Mouse (Mus musculus) thymus, adult 2 months (tissue): Measurements from ENCODE around the gene Il17a. TPM values are rescaled to one million over a fixed set of nuclear protein-coding genes. Genes with fewer than 3 reads are reported as not detected.
"Not testable (repeated sequence)": the region's sequence is repeated elsewhere in the genome, so short reads cannot be mapped to it uniquely, and the experiment has no call there.

ENCODE experiments used
- DNase-seq: peaks from one replicate; pipeline ENCODE4 v3.0.0; 2021
- H3K27ac ChIP-seq: fragments of 200-500 bp; 2 replicates; pipeline ENCODE4 v1.5.1; 2012; ENCODE audit warnings: low read length, control low read depth; ENCODE audit not compliant: control insufficient read depth, insufficient read depth
- H3K27me3 ChIP-seq: fragments of 200-500 bp; 2 replicates; pipeline ENCODE4 v1.6.1; 2012; ENCODE audit warnings: mild to moderate bottlenecking, low read length, moderate library complexity, mixed read lengths; ENCODE audit not compliant: control insufficient read depth, insufficient read depth
- H3K36me3 ChIP-seq: fragments of 200-500 bp; 2 replicates; pipeline ENCODE4 v1.6.1; 2012; ENCODE audit warnings: mild to moderate bottlenecking, low read length, moderate library complexity; ENCODE audit not compliant: control insufficient read depth, insufficient read depth
- H3K4me1 ChIP-seq: fragments of 200-500 bp; replicated peaks from 2 replicates; pipeline ENCODE4 v1.6.1; 2012; ENCODE audit warnings: low read length; ENCODE audit not compliant: control insufficient read depth, insufficient read depth
- H3K4me3 ChIP-seq: fragments of 200-500 bp; 2 replicates; pipeline ENCODE4 v1.5.1; 2012; ENCODE audit warnings: mild to moderate bottlenecking, low read length, control low read depth, moderate library complexity; ENCODE audit not compliant: control insufficient read depth, insufficient read depth
- CTCF ChIP-seq: fragments of 200-500 bp; IDR thresholded peaks from 2 replicates; pipeline ENCODE4 v1.5.1; 2012; ENCODE audit warnings: mild to moderate bottlenecking, control low read depth, low read length, moderate library complexity, borderline replicate concordance; ENCODE audit not compliant: control insufficient read depth, poor library complexity, insufficient read depth; ENCODE audit errors: extremely low read depth
- POLR2A ChIP-seq: fragments of 200-500 bp; IDR thresholded peaks from 2 replicates; pipeline ENCODE4 v1.6.1; 2012; ENCODE audit warnings: mild to moderate bottlenecking, low read length, control low read depth, moderate library complexity; ENCODE audit not compliant: control insufficient read depth, poor library complexity, insufficient read depth; ENCODE audit errors: extremely low read depth
- WGBS: fragments of 180-500 bp; shearing (Covaris S2); methylation state at CpG from one replicate; pipeline ENCODE4 v1.1.7; 2018; 5-methylcytosine and 5-hydroxymethylcytosine counted together
- polyA plus RNA-seq: library from polyadenylated mRNA; depleted of rRNA; stranded (reverse); fragments of >200 nt; gene quantifications from 2 replicates; pipeline ENCODE4 v1.2.3, GENCODE M21; 2012; rRNA removed

Gene Il17a
- polyA plus RNA-seq, 1 experiment: 0.19 TPM

DNA sequence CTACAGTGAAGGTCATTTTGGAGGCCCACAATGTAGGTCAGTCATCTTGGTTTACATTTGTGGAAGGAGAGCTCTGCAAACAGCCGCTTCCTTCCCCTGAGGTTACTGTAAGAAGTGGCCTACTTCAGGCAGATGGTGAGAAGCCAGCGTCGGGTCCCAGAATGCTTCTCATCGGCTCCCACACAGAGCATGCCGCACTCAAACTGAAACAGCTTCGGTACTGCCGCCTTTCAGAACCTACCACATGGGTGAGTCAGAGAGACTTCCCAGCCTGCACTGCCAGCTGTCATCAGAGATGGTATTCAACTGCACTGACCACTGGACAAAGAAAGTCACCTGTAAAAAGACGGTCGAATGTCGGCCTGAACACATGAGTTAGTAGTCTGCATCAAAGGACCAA is 29.1 kb downstream of the Il17a start:
- no peaks in the 10 kb centered on the region for H3K27me3 ChIP-seq
- no peaks in the 10 kb centered on the region for H3K4me1 ChIP-seq
- WGBS: 84% methylated on average over 10 of the region's 10 CpGs
- TF ChIP-seq CTCF (no peak), POLR2A (no peak)
- H3K36me3 ChIP-seq: no peaks in the 10 kb centered on the region
- H3K27ac ChIP-seq: no peak overlapping the region
- DNase-seq: no peak
- no peak overlapping the region for H3K4me3 ChIP-seq

DNA sequence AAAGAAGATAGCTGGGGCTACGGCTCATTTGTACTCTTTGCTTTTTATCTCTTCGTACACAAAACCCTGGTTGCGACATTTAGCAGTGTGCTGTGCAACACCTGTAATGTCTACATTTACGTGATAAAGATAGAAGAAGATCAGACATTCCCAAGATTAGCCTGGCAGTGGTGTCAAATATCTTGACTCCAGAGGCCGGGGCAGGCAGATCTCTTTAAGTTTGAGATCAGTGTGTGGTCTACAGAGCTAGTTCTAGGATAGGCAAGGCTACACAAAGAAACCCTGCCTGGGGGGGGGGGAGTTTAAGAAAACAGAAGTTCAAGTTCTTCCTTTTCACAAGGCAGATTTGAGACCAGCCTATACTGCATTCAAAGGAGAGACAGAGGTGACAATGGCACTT is 29.6 kb downstream of the Il17a start:
- TF ChIP-seq POLR2A: no peak
- no peak for TF ChIP-seq CTCF
- 91% methylated on average over 5 of the region's 5 CpGs for WGBS
- Histone ChIP-seq H3K4me3 (no peak overlapping the region), H3K4me1 (no peaks in the 10 kb centered on the region), H3K27me3 (no peaks in the 10 kb centered on the region), H3K27ac (no peak overlapping the region), H3K36me3 (no peaks in the 10 kb centered on the region)
- DNase-seq: no peak

DNA sequence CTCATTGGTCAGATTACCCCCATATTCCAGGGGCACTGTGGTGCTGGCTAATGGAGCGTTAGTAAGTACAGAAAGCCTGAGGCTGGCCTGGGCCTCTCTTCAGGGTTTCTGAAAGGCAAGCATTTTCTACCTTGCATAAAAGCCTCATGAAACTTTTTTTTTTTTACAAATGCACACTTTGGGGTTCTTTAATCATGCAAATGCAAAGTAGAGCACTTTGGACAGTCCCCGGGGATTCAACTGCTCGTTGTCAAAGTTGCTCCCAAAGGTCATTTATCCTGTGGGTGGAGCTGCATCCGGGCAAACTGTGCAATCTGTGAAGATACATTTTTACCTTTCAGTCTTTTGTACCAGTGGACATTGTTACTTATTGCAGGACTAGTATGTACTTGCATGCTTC is 30.7 kb downstream of the Il17a start:
- H3K27me3 ChIP-seq: no peaks in the 10 kb centered on the region
- no peak for TF ChIP-seq CTCF
- no peak for TF ChIP-seq POLR2A
- H3K27ac ChIP-seq: no peak overlapping the region
- DNase-seq: no peak
- H3K36me3 ChIP-seq: no peaks in the 10 kb centered on the region
- no peak overlapping the region for H3K4me3 ChIP-seq
- WGBS: 89% methylated on average over 4 of the region's 4 CpGs
- no peaks in the 10 kb centered on the region for H3K4me1 ChIP-seq

DNA sequence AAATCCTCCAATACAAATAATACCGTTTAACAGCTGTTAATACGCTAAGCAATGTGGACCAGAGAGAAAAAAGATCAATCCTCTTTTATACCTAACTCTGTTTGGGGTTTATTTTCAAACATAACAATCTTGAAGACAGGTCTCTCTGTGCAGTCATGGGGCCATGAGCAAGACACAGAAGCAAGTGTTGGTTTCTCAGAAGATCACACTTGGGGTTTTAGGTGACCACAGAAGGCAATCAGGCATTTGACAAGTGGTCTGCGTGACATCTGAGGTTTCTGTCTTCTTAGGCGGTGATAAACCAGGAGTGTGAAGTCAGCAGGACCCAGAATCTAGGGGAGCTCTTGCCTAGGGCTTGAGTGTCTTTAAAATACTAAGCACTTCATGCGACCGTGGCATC is 35.8 kb downstream of the Il17a start:
- Histone ChIP-seq H3K27me3 (no peaks in the 10 kb centered on the region), H3K4me3 (no peak overlapping the region), H3K36me3 (no peaks in the 10 kb centered on the region), H3K4me1 (no peaks in the 10 kb centered on the region), H3K27ac (no peak overlapping the region)
- 61% methylated on average over 6 of the region's 6 CpGs for WGBS
- DNase-seq: no peak
- TF ChIP-seq POLR2A (no peak), CTCF (no peak)

DNA sequence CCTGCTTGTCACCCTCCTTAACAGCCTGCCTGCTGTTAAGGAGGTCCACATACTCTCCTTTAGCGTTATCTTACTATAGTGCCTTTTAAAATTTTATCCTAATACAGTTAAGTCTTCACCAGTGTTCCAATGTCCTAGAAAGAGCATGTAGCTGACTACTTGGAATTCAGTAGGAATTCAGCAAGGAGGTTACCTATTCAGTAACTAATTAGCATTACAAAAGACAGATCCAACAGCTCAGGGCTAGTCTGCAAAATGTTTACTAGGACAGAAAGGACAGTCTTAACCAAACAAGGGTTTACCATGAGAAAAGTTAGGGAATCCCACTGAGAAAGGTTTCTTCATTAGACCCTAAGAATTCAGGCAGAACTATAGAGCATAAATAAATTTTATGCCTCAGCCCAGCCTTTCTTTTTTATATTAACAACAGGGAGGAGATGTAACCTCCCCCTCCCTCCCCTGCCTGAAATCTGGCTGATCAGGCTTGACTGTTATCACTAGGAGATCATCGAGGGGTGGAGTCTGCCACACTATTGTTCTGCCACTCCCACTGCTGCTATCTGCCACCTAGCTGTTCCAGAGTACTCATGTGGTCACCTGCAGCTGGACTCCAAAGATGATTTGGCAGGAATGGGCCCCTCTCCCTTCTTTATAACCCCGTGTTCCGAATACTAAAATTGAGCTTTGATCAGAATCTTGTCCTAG is 43.5 kb downstream of the Il17a start:
- H3K27me3 ChIP-seq, H3K4me3 ChIP-seq, H3K4me1 ChIP-seq, H3K27ac ChIP-seq, H3K36me3 ChIP-seq, DNase-seq: not testable (repeated sequence)
- 91% methylated on average over 4 of the region's 4 CpGs for WGBS

DNA sequence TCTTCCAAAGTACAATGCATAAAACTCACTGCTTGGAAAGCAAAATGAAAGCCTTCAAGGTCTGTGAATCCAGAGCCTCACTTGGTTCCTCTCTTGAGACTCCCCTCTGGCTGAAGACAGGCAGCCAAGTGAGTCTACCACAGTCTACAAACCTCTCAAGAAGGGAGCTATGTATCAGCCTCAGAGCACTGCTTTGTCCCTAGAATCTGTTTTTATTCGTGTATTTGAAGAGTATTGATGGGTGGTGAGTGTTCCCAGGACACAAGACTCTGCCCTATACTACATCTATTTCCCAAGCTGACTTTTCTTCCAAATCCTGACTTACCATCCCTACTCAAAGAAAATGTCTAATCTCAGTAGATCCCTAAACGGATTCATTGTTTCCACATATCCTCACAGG is 47.7 kb downstream of the Il17a start:
- no peaks in the 10 kb centered on the region for H3K27me3 ChIP-seq
- H3K27ac ChIP-seq: no peak overlapping the region
- TF ChIP-seq CTCF: no peak
- DNase-seq: no peak
- WGBS: 87% methylated on average over 2 of the region's 2 CpGs
- no peaks in the 10 kb centered on the region for H3K36me3 ChIP-seq
- H3K4me3 ChIP-seq: no peak overlapping the region
- H3K4me1 ChIP-seq: no peaks in the 10 kb centered on the region

Other genes with a start within 250 kb of the Il17a start
- gene Pkhd1, start 112.8 kb upstream of the Il17a start, polyA plus RNA-seq: 0.03 TPM in 2 replicates
- 0.15 and 0.49 TPM in 2 replicates for gene Il17f, start 59.7 kb downstream of the Il17a start, polyA plus RNA-seq
- gene Mcm3, start 89.4 kb downstream of the Il17a start, polyA plus RNA-seq: 83.9 and 110 TPM in 2 replicates
- 9.6 and 10.6 TPM in 2 replicates for gene Paqr8, start 159.7 kb downstream of the Il17a start, polyA plus RNA-seq
- gene Efhc1, start 220.7 kb downstream of the Il17a start, polyA plus RNA-seq: 0.55 and 2.6 TPM in 2 replicates